Mouse (Mus musculus) skeletal muscle tissue, adult 2 months (tissue): ENCODE data around the gene Taf9b.

Experiments used
- DNase-seq: peaks from one replicate; pipeline ENCODE4 v3.0.0-alpha.2; 2012; ENCODE audit warnings: low read depth, low spot score

Taf9b gene

GRCm38 (mm10) chrX:106221058-106221457 is at the start of gene Taf9b:
Gene Taf9b, minus strand, starts transcription at chrX:106221158.
- no peak for DNase-seq

- no peak for DNase-seq
Measured at GRCm38 (mm10) chrX:106255276-106255675, 34.3 kb upstream of the Taf9b start, which contains the start of gene Fnd3c2. Gene Fnd3c2, minus strand, starts transcription at chrX:106255376.

- peak; percentile 41 for DNase-seq
Measured at GRCm38 (mm10) chrX:106219171-106220032, 1.6 kb downstream of the Taf9b start.

- no peak for DNase-seq
Measured at GRCm38 (mm10) chrX:106209100-106209499, 11.9 kb downstream of the Taf9b start.

- DNase-seq = no peak
Measured at GRCm38 (mm10) chrX:106198904-106199303, 22.1 kb downstream of the Taf9b start.

GRCm38 (mm10) chrX:106197308-106197707 is 23.6 kb downstream of the Taf9b start:
- no peak for DNase-seq

GRCm38 (mm10) chrX:106194361-106194760 is 26.6 kb downstream of the Taf9b start:
- peak; percentile 56 for DNase-seq

- no peak for DNase-seq
Measured at GRCm38 (mm10) chrX:106190091-106190490, 30.9 kb downstream of the Taf9b start.

- no peak for DNase-seq
Measured at GRCm38 (mm10) chrX:106189356-106189755, 31.6 kb downstream of the Taf9b start.

- DNase-seq = peak; percentile 54
Measured at GRCm38 (mm10) chrX:106187737-106188136, 33.2 kb downstream of the Taf9b start.

GRCm38 (mm10) chrX:106186713-106187649 is 34.0 kb downstream of the Taf9b start, which contains the start of gene Pgk1:
Gene Pgk1, plus strand, starts transcription at chrX:106187100.
- peak; percentile 97 for DNase-seq

GRCm38 (mm10) chrX:106185706-106186105 is 35.3 kb downstream of the Taf9b start:
- DNase-seq = no peak

- no peak for DNase-seq
Measured at GRCm38 (mm10) chrX:106184279-106184678, 36.7 kb downstream of the Taf9b start.

GRCm38 (mm10) chrX:106176331-106176730 is 44.6 kb downstream of the Taf9b start:
- DNase-seq = no peak

GRCm38 (mm10) chrX:106171853-106172154 is 49.2 kb downstream of the Taf9b start:
- no peak for DNase-seq

GRCm38 (mm10) chrX:106171106-106171852 is 49.7 kb downstream of the Taf9b start:
- peak; percentile 38 for DNase-seq

GRCm38 (mm10) chrX:106165089-106165488 is 55.9 kb downstream of the Taf9b start:
- no peak for DNase-seq

GRCm38 (mm10) chrX:106164555-106164954 is 56.4 kb downstream of the Taf9b start:
- DNase-seq = no peak

- no peak for DNase-seq
Measured at GRCm38 (mm10) chrX:106163995-106164394, 57.0 kb downstream of the Taf9b start.
